Mouse (Mus musculus) hindbrain, embryonic 14.5 days (tissue): Measurements from ENCODE around the gene Prkag2. TPM values are rescaled to one million over a fixed set of nuclear protein-coding genes. Genes with fewer than 3 reads are reported as not detected.
A peak's percentile ranks its signal among the peaks of the same experiment; 100 is the strongest.

Experiments
- ATAC-seq: fragments of 200-750 bp; cut with Nextera tagmentation; 2 replicates; pipeline ENCODE4 v1.8.0; 2017; ENCODE audit warnings: moderate number of reproducible peaks, mild to moderate bottlenecking, moderate TSS enrichment, moderate library complexity; ENCODE audit not compliant: low FRiP score
- DNase-seq: peaks from one replicate; pipeline ENCODE4 v3.0.0-alpha.2; 2015; ENCODE audit warnings: low spot score
- H3K27ac ChIP-seq: fragments of 300-500 bp; sonication (generic); 2 replicates; pipeline ENCODE4 v1.5.1; 2014; ENCODE audit warnings: mild to moderate bottlenecking, moderate library complexity
- H3K27me3 ChIP-seq: fragments of 300-500 bp; sonication (generic); 2 replicates; pipeline ENCODE4 v1.6.1; 2014; ENCODE audit warnings: mild to moderate bottlenecking, low read length, mixed read lengths; ENCODE audit not compliant: control insufficient read depth, insufficient read depth
- H3K36me3 ChIP-seq: fragments of 300-500 bp; sonication (generic); replicated peaks from 2 replicates; pipeline ENCODE4 v1.6.1; 2014; ENCODE audit not compliant: control insufficient read depth, insufficient read depth
- H3K4me1 ChIP-seq: fragments of 300-500 bp; sonication (generic); replicated peaks from 2 replicates; pipeline ENCODE4 v1.6.1; 2014; ENCODE audit warnings: antibody characterized with exemption, low read length, mixed read lengths; ENCODE audit not compliant: control insufficient read depth, insufficient read depth
- H3K4me2 ChIP-seq: fragments of 300-500 bp; sonication (generic); replicated peaks from 2 replicates; pipeline ENCODE4 v1.6.1; 2014; ENCODE audit warnings: mild to moderate bottlenecking, moderate library complexity
- H3K4me3 ChIP-seq: fragments of 300-500 bp; sonication (generic); replicated peaks from 2 replicates; pipeline ENCODE4 v1.5.1; 2014; ENCODE audit warnings: mild to moderate bottlenecking, low read length
- H3K9ac ChIP-seq: fragments of 300-500 bp; sonication (generic); 2 replicates; pipeline ENCODE4 v1.6.1; 2014
- H3K9me3 ChIP-seq: fragments of 300-500 bp; sonication (generic); 2 replicates; pipeline ENCODE4 v1.6.1; 2016; ENCODE audit warnings: low read length; ENCODE audit not compliant: control insufficient read depth
- WGBS: fragments of 180-500 bp; shearing (Covaris S2); extraction: QIAGEN DNeasy Blood & Tissue Kit; methylation state at CpG from one replicate; pipeline ENCODE4 v1.1.7; 2014; 5-methylcytosine and 5-hydroxymethylcytosine counted together
- polyA plus RNA-seq: library from polyadenylated mRNA; unstranded; fragments of >200 nt; fragmentation: Nextera tagmentation; extraction: Ambion mirVana; gene quantifications from 2 replicates; pipeline ENCODE4 v1.2.1, GENCODE M21; 2014

Prkag2 gene
- polyA plus RNA-seq, 1 experiment from 2014 or later, result 105 TPM

- H3K9ac ChIP-seq, result no peak overlapping the region
- no peaks in the 10 kb centered on the region for H3K36me3 ChIP-seq
- ATAC-seq (no peak), DNase-seq (no peak)
- 78% methylated on average over 8 of the region's 8 CpGs for WGBS
- no peak overlapping the region for H3K27ac ChIP-seq
- H3K4me1 ChIP-seq, result no peaks in the 10 kb centered on the region
- no peaks in the 10 kb centered on the region for H3K27me3 ChIP-seq
- H3K4me2 ChIP-seq, result no peak overlapping the region
- H3K9me3 ChIP-seq, result no peaks in the 10 kb centered on the region
- no peak overlapping the region for H3K4me3 ChIP-seq
These were observed 164.0 kb downstream of the Prkag2 start for GRCm38 (mm10) chr5:24936451-24936850.

DNA sequence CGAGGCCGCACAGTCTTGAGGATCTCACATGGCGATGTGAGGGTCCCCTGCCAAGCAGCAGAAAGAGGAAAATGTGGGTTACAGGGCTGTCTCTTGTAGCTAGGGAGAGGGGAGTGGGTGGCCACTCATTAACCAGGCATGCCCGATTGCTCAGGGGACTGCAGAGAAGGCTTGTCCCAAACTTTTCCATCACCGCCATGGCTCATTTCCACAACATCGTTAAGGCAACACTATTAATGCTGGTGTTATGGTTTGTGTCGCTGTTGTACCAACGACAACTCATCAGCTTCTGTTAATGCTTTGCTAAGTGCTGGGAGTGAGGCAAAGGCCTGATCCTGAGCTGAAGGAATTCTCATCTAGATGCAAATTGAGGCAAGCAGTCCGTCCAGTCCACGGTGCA is 165.0 kb downstream of the Prkag2 start:
- no peaks in the 10 kb centered on the region for H3K4me1 ChIP-seq
- no peak overlapping the region for H3K9ac ChIP-seq
- H3K36me3 ChIP-seq, result no peaks in the 10 kb centered on the region
- no peak overlapping the region for H3K4me3 ChIP-seq
- ATAC-seq, result no peak
- no peak for DNase-seq
- no peak overlapping the region for H3K4me2 ChIP-seq
- H3K27ac ChIP-seq, result no peak overlapping the region
- no peaks in the 10 kb centered on the region for H3K27me3 ChIP-seq
- WGBS, result 79% methylated on average over 10 of the region's 10 CpGs
- no peaks in the 10 kb centered on the region for H3K9me3 ChIP-seq

GRCm38 (mm10) chr5:24933760-24934159 is 166.7 kb downstream of the Prkag2 start:
- Histone ChIP-seq H3K4me1 (no peaks in the 10 kb centered on the region), H3K27me3 (no peaks in the 10 kb centered on the region), H3K4me2 (no peak overlapping the region), H3K9ac (no peak overlapping the region), H3K27ac (no peak overlapping the region), H3K4me3 (no peak overlapping the region), H3K36me3 (no peaks in the 10 kb centered on the region), H3K9me3 (no peaks in the 10 kb centered on the region)
- DNase-seq, result no peak
- ATAC-seq, result no peak
- 92% methylated on average over 1 of the region's 1 CpGs for WGBS

DNA sequence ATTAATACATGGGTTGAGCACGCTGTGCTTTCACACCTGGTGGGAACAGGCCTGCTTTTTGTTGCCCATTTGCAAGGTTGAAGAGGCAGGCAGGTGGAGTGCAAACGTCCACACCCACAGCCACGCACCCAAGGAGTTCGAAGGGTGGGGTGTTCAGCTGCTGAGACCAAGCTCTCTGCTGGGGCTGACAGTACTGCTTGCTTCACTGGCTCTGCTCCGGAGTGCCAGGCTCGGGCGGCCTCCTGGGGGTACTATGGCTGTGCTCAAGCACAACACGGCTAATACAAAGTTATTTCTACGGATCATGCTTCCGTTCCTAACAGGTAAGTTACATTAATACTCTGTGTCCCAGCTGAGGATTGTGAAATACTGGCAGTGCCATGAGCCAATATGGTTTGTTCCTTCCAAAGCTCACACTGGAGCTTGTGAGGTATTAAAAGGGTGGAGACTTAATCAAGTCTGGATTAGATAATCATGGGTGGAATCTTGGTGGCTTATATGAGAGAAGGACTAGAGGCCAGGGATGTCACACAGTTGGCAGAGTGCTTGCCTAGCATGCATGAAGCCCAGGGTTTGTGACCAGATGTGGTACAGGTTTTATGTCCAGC is 168.8 kb downstream of the Prkag2 start:
- H3K4me3 ChIP-seq, result no peak overlapping the region
- 80% methylated on average over 10 of the region's 10 CpGs for WGBS
- DNase-seq, result no peak
- H3K4me1 ChIP-seq, result no peaks in the 10 kb centered on the region
- H3K4me2 ChIP-seq, result no peak overlapping the region
- no peaks in the 10 kb centered on the region for H3K36me3 ChIP-seq
- H3K9me3 ChIP-seq, result no peaks in the 10 kb centered on the region
- no peak overlapping the region for H3K27ac ChIP-seq
- ATAC-seq, result no peak
- H3K9ac ChIP-seq, result no peak overlapping the region
- H3K27me3 ChIP-seq, result no peaks in the 10 kb centered on the region

- no peak overlapping the region for H3K4me3 ChIP-seq
- H3K4me1 ChIP-seq, result no peaks in the 10 kb centered on the region
- H3K36me3 ChIP-seq, result no peaks in the 10 kb centered on the region
- H3K9ac ChIP-seq, result no peak overlapping the region
- H3K27me3 ChIP-seq, result no peaks in the 10 kb centered on the region
- 81% methylated on average over 8 of the region's 8 CpGs for WGBS
- H3K27ac ChIP-seq, result no peak overlapping the region
- DNase-seq (no peak), ATAC-seq (no peak)
- H3K4me2 ChIP-seq, result no peak overlapping the region
- H3K9me3 ChIP-seq, result no peaks in the 10 kb centered on the region
These were observed 169.4 kb downstream of the Prkag2 start for GRCm38 (mm10) chr5:24930831-24931577.

- DNase-seq (no peak), ATAC-seq (no peak)
- Histone ChIP-seq H3K4me1 (no peaks in the 10 kb centered on the region), H3K4me3 (no peak overlapping the region), H3K9ac (no peak overlapping the region), H3K9me3 (no peaks in the 10 kb centered on the region), H3K27ac (no peak overlapping the region), H3K27me3 (no peaks in the 10 kb centered on the region), H3K36me3 (no peaks in the 10 kb centered on the region), H3K4me2 (no peak overlapping the region)
- WGBS, result 93% methylated on average over 4 of the region's 4 CpGs
These were observed 171.6 kb downstream of the Prkag2 start for GRCm38 (mm10) chr5:24928816-24929215.

DNA sequence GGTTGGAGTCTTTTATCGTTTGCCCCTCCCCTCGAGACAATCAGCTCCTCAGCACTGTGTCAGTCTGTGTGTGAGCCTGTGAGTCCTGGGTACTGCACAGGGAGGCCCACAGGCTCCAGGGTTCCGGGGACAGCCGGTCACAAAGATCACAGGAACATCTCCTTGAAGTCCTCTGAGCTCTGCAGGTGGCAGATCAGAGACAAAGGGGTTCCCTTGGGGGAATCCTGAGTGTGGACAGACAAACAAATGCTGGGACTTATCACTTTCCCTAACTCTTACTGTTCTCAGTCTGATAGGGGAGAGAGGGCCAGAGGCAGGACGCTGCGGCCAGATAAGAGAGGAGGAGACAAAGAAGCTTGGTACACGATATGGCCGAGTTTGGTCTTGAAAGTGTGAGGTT is 172.7 kb downstream of the Prkag2 start:
- Histone ChIP-seq H3K4me2 (no peak overlapping the region), H3K27ac (no peak overlapping the region), H3K27me3 (no peaks in the 10 kb centered on the region), H3K4me1 (no peaks in the 10 kb centered on the region), H3K9ac (no peak overlapping the region), H3K9me3 (no peaks in the 10 kb centered on the region), H3K36me3 (no peaks in the 10 kb centered on the region), H3K4me3 (no peak overlapping the region)
- no peak for ATAC-seq
- no peak for DNase-seq
- WGBS, result 18% methylated on average over 8 of the region's 8 CpGs

DNA sequence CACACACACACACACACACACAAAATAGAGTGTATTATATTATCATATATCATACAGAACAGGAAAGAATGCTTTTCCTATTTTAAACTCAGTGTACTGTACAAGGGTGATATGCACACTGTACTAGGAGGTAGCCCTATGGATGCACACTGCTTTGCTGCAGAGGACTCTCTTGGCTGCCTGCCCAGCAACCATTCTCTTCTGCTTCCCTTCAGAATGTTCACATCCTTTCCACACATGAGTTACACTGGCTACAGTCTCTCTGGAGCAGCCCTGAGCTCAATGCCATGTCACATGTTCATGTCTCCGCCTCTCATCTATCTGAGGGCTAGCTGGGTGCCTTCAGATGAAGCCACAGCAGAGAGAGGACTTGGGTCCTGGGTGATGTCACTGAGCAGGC is 181.3 kb downstream of the Prkag2 start:
- no peak overlapping the region for H3K9ac ChIP-seq
- no peak overlapping the region for H3K4me2 ChIP-seq
- H3K9me3 ChIP-seq, result no peaks in the 10 kb centered on the region
- no peak overlapping the region for H3K27ac ChIP-seq
- H3K4me3 ChIP-seq, result no peak overlapping the region
- no peak for DNase-seq
- no peaks in the 10 kb centered on the region for H3K36me3 ChIP-seq
- WGBS, result 78% methylated on average over 1 of the region's 1 CpGs
- ATAC-seq, result peak; percentile 40; the same call in 1 of the 2 replicates
- H3K27me3 ChIP-seq, result no peaks in the 10 kb centered on the region
- H3K4me1 ChIP-seq, result no peaks in the 10 kb centered on the region

GRCm38 (mm10) chr5:24916511-24916910 is 183.9 kb downstream of the Prkag2 start:
- Histone ChIP-seq H3K9me3 (no peaks in the 10 kb centered on the region), H3K27ac (no peak overlapping the region), H3K4me1 (no peaks in the 10 kb centered on the region), H3K36me3 (no peaks in the 10 kb centered on the region), H3K4me2 (no peak overlapping the region), H3K9ac (no peak overlapping the region), H3K4me3 (no peak overlapping the region), H3K27me3 (no peaks in the 10 kb centered on the region)
- WGBS, result 89% methylated on average over 4 of the region's 4 CpGs
- ATAC-seq (no peak), DNase-seq (no peak)
